Mouse (Mus musculus): ENCODE results near the gene Spindoc.

- no peak for TF ChIP-seq CTCF (IDR thresholded peaks at IDR 0.05)
- TF ChIP-seq EP300 (IDR thresholded peaks at IDR 0.05) = no peak
These were observed 69.1 kb downstream of the Spindoc start for GRCm38 (mm10) chr19:7313660-7314059.
